Mouse (Mus musculus): Measurements from ENCODE around the gene Rbm20. TPM values are rescaled to one million over a fixed set of nuclear protein-coding genes. Genes with fewer than 3 reads are reported as not detected.

The Rbm20 gene
- polyA plus RNA-seq, 1 experiment from 2014 or later, result 0.52 TPM

- Histone ChIP-seq H3K4me2 (replicated peaks; ENCODE audit: low read depth) (no peak overlapping the region), H3K4me1 (replicated peaks; ENCODE audit: control insufficient read depth, insufficient read depth, low read length) (no peaks in the 10 kb centered on the region), H3K27ac (ENCODE audit: low read depth, low read length) (no peak overlapping the region), H3K36me3 (ENCODE audit: control insufficient read depth, insufficient read depth) (no peaks in the 10 kb centered on the region), H3K9me3 (ENCODE audit: control insufficient read depth) (no peaks in the 10 kb centered on the region), H3K9ac (ENCODE audit: low read depth, low read length) (no peak overlapping the region), H3K27me3 (replicated peaks; ENCODE audit: control insufficient read depth, insufficient read depth, low read length) (no peaks in the 10 kb centered on the region), H3K4me3 (ENCODE audit: low read depth, low read length) (no peak overlapping the region)
- no peak for ATAC-seq
- TF ChIP-seq CTCF (IDR thresholded peaks at IDR 0.05; ENCODE audit: low read depth), result no peak
- 62% methylated on average over 24 of the region's 24 CpGs for WGBS
These were observed 20.4 kb downstream of the Rbm20 start for GRCm38 (mm10) chr19:53697376-53698126.

- no peak overlapping the region for H3K4me3 ChIP-seq (ENCODE audit: low read depth, low read length)
- no peaks in the 10 kb centered on the region; the same call in 1 of the 2 replicates for H3K4me1 ChIP-seq (replicated peaks; ENCODE audit: control insufficient read depth, insufficient read depth, low read length)
- H3K4me2 ChIP-seq (replicated peaks; ENCODE audit: low read depth), result no peak overlapping the region
- H3K27me3 ChIP-seq (replicated peaks; ENCODE audit: control insufficient read depth, insufficient read depth, low read length), result no peaks in the 10 kb centered on the region
- 44% methylated on average over 7 of the region's 7 CpGs for WGBS
- H3K27ac ChIP-seq (ENCODE audit: low read depth, low read length), result no peak overlapping the region
- no peaks in the 10 kb centered on the region for H3K9me3 ChIP-seq (ENCODE audit: control insufficient read depth)
- no peak overlapping the region for H3K9ac ChIP-seq (ENCODE audit: low read depth, low read length)
- no peaks in the 10 kb centered on the region for H3K36me3 ChIP-seq (ENCODE audit: control insufficient read depth, insufficient read depth)
- no peak for ATAC-seq
- TF ChIP-seq CTCF (IDR thresholded peaks at IDR 0.05; ENCODE audit: low read depth), result no peak
These were observed 22.6 kb downstream of the Rbm20 start for GRCm38 (mm10) chr19:53699671-53700070.

- Histone ChIP-seq H3K4me2 (replicated peaks; ENCODE audit: low read depth) (peak overlapping the region; percentile 59), H3K36me3 (ENCODE audit: control insufficient read depth, insufficient read depth) (no peaks in the 10 kb centered on the region), H3K9me3 (ENCODE audit: control insufficient read depth) (no peaks in the 10 kb centered on the region), H3K4me1 (replicated peaks; ENCODE audit: control insufficient read depth, insufficient read depth, low read length) (no peaks in the 10 kb centered on the region; the same call in 1 of the 2 replicates), H3K27ac (ENCODE audit: low read depth, low read length) (no peak overlapping the region), H3K4me3 (ENCODE audit: low read depth, low read length) (peak overlapping the region; percentile 20; the same call in 1 of the 2 replicates), H3K9ac (ENCODE audit: low read depth, low read length) (no peak overlapping the region), H3K27me3 (replicated peaks; ENCODE audit: control insufficient read depth, insufficient read depth, low read length) (no peaks in the 10 kb centered on the region)
- no peak for ATAC-seq
- WGBS, result 44% methylated on average over 9 of the region's 9 CpGs
- TF ChIP-seq CTCF (IDR thresholded peaks at IDR 0.05; ENCODE audit: low read depth), result no peak
These were observed 24.3 kb downstream of the Rbm20 start for GRCm38 (mm10) chr19:53701434-53701833.

GRCm38 (mm10) chr19:53704895-53705823 is 28.1 kb downstream of the Rbm20 start:
- H3K9me3 ChIP-seq (ENCODE audit: control insufficient read depth), result no peaks in the 10 kb centered on the region
- 7% methylated on average over 26 of the region's 29 CpGs for WGBS
- H3K4me3 ChIP-seq (ENCODE audit: low read depth, low read length), result peak overlapping the region; percentile 31
- no peak overlapping the region for H3K9ac ChIP-seq (ENCODE audit: low read depth, low read length)
- peak; percentile 91 for TF ChIP-seq CTCF (IDR thresholded peaks at IDR 0.05; ENCODE audit: low read depth)
- H3K27me3 ChIP-seq (replicated peaks; ENCODE audit: control insufficient read depth, insufficient read depth, low read length), result no peaks in the 10 kb centered on the region
- ATAC-seq, result peak; percentile 80
- no peak overlapping the region for H3K27ac ChIP-seq (ENCODE audit: low read depth, low read length)
- H3K4me2 ChIP-seq (replicated peaks; ENCODE audit: low read depth), result peak overlapping the region; percentile 73
- no peaks in the 10 kb centered on the region for H3K36me3 ChIP-seq (ENCODE audit: control insufficient read depth, insufficient read depth)
- no peaks in the 10 kb centered on the region; the same call in 1 of the 2 replicates for H3K4me1 ChIP-seq (replicated peaks; ENCODE audit: control insufficient read depth, insufficient read depth, low read length)

- Histone ChIP-seq H3K36me3 (ENCODE audit: control insufficient read depth, insufficient read depth) (no peaks in the 10 kb centered on the region), H3K4me1 (replicated peaks; ENCODE audit: control insufficient read depth, insufficient read depth, low read length) (no peaks in the 10 kb centered on the region; the same call in 1 of the 2 replicates), H3K27me3 (replicated peaks; ENCODE audit: control insufficient read depth, insufficient read depth, low read length) (no peaks in the 10 kb centered on the region), H3K27ac (ENCODE audit: low read depth, low read length) (no peak overlapping the region), H3K4me3 (ENCODE audit: low read depth, low read length) (no peak overlapping the region), H3K9ac (ENCODE audit: low read depth, low read length) (no peak overlapping the region), H3K9me3 (ENCODE audit: control insufficient read depth) (no peaks in the 10 kb centered on the region), H3K4me2 (replicated peaks; ENCODE audit: low read depth) (no peak overlapping the region)
- 65% methylated on average over 11 of the region's 11 CpGs for WGBS
- no peak for TF ChIP-seq CTCF (IDR thresholded peaks at IDR 0.05; ENCODE audit: low read depth)
- no peak for ATAC-seq
These were observed 31.3 kb downstream of the Rbm20 start for GRCm38 (mm10) chr19:53708401-53708800.

GRCm38 (mm10) chr19:53710861-53711260 is 33.8 kb downstream of the Rbm20 start:
- ATAC-seq, result no peak
- no peak overlapping the region for H3K27ac ChIP-seq (ENCODE audit: low read depth, low read length)
- no peaks in the 10 kb centered on the region for H3K27me3 ChIP-seq (replicated peaks; ENCODE audit: control insufficient read depth, insufficient read depth, low read length)
- no peaks in the 10 kb centered on the region for H3K36me3 ChIP-seq (ENCODE audit: control insufficient read depth, insufficient read depth)
- no peak for TF ChIP-seq CTCF (IDR thresholded peaks at IDR 0.05; ENCODE audit: low read depth)
- no peak overlapping the region for H3K9ac ChIP-seq (ENCODE audit: low read depth, low read length)
- H3K4me2 ChIP-seq (replicated peaks; ENCODE audit: low read depth), result no peak overlapping the region
- no peak overlapping the region for H3K4me3 ChIP-seq (ENCODE audit: low read depth, low read length)
- WGBS, result 55% methylated on average over 4 of the region's 4 CpGs
- no peaks in the 10 kb centered on the region for H3K9me3 ChIP-seq (ENCODE audit: control insufficient read depth)
- no peaks in the 10 kb centered on the region for H3K4me1 ChIP-seq (replicated peaks; ENCODE audit: control insufficient read depth, insufficient read depth, low read length)
